Mouse (Mus musculus) forebrain, embryonic 10.5 days (tissue): ENCODE data around the gene Gjc1. TPM values are rescaled to one million over a fixed set of nuclear protein-coding genes. Genes with fewer than 3 reads are reported as not detected.

Source experiments
- DNase-seq: peaks from one replicate; pipeline ENCODE4 v3.0.0-alpha.2; 2017; ENCODE audit warnings: low spot score; ENCODE audit errors: extremely low spot score
- H3K27ac ChIP-seq: fragments of 300-500 bp; sonication (generic); 2 replicates; pipeline ENCODE4 v1.5.1; 2016; ENCODE audit warnings: mild to moderate bottlenecking
- H3K27me3 ChIP-seq: fragments of 300-500 bp; sonication (generic); 2 replicates; pipeline ENCODE4 v1.6.1; 2016; ENCODE audit warnings: mild to moderate bottlenecking; ENCODE audit not compliant: poor library complexity, severe bottlenecking
- H3K36me3 ChIP-seq: fragments of 300-500 bp; sonication (generic); replicated peaks from 2 replicates; pipeline ENCODE4 v1.6.1; 2016; ENCODE audit warnings: mild to moderate bottlenecking, moderate library complexity
- H3K4me1 ChIP-seq: fragments of 300-500 bp; sonication (generic); 2 replicates; pipeline ENCODE4 v1.6.1; 2016
- H3K4me3 ChIP-seq: fragments of 300-500 bp; sonication (generic); 2 replicates; pipeline ENCODE4 v1.5.1; 2016; ENCODE audit warnings: mild to moderate bottlenecking, moderate library complexity
- H3K9me3 ChIP-seq: fragments of 300-500 bp; sonication (generic); 2 replicates; pipeline ENCODE4 v1.6.1; 2016; ENCODE audit warnings: mild to moderate bottlenecking, moderate library complexity
- WGBS: fragments of 180-500 bp; shearing (Covaris S2); methylation state at CpG from one replicate; pipeline ENCODE4 v1.1.7; 2016; 5-methylcytosine and 5-hydroxymethylcytosine counted together
- polyA plus RNA-seq: library from polyadenylated mRNA; unstranded; fragments of >200 nt; fragmentation: Nextera tagmentation; extraction: Ambion mirVana; gene quantifications from 2 replicates; pipeline ENCODE4 v1.2.1, GENCODE M21; 2016

The Gjc1 gene
- polyA plus RNA-seq, 1 experiment from 2014 or later, result 87.4 TPM

DNA sequence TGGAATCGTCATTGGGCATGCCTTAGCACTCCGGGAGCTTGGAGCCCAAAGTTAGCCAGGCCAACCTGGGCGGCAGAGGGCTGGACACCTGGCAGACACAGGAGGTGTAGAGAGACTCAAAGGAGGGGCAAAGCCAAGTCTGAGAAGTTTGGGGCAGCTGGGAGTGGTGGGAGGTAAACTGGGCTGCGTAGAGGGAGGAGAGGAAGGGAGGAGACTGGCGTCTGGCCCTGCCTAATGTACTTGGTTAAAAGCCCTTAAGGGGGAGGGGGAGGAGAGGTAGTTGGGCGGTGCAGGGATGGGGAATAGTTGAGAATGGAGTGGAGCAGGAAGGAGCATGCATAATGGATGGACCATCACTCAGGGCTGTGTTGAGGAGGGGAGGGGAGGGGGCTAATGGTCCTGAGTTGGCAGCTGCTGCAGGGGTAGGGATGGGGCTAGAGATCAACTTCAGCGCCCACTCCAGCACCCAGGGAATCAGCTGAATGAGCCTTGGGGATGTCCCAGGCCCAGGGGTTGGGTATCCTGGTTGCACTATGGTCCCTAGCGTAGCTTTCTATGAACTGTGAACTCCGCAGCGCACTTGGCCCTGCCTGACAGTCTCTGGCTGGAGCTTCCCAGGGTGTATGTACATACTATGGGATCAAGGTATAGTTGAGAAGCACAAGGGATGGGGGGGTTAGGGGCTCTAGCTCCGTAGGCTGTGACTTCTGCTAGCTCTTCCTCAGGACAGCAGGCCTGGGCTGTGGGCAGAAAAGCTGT, 56.3 kb downstream of the Gjc1 start:
- Histone ChIP-seq H3K27ac (no peak overlapping the region), H3K27me3 (peaks cover 60% of the 10 kb centered on the region), H3K4me1 (peaks cover 46% of the 10 kb centered on the region), H3K36me3 (no peaks in the 10 kb centered on the region), H3K9me3 (no peaks in the 10 kb centered on the region), H3K4me3 (peak overlapping the region; percentile 4; the same call in 1 of the 2 replicates)
- 56% methylated on average over 11 of the region's 11 CpGs for WGBS
- DNase-seq, result no peak

DNA sequence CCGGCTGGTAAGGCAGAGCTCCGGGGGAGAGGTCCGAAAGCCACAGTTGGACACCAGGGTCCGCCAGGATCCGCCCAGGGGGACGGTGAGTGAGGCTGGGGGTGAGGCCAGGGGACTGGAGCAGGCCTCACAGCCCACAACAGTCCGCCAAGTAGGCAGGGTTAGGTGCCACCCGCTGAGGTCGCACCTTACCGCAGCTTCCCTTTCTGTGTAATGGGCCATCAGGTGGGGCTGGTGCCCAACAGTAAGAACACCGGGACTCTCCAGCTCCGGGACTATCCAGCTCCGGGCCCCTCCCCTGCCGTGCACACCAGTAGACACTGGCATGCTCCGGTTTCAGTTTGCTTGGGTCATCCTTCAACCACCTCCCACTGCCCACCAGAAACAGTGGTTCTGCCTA, 57.3 kb downstream of the Gjc1 start:
- no peak for DNase-seq
- Histone ChIP-seq H3K27ac (peak overlapping the region; percentile 85), H3K4me1 (peaks cover 37% of the 10 kb centered on the region)

DNA sequence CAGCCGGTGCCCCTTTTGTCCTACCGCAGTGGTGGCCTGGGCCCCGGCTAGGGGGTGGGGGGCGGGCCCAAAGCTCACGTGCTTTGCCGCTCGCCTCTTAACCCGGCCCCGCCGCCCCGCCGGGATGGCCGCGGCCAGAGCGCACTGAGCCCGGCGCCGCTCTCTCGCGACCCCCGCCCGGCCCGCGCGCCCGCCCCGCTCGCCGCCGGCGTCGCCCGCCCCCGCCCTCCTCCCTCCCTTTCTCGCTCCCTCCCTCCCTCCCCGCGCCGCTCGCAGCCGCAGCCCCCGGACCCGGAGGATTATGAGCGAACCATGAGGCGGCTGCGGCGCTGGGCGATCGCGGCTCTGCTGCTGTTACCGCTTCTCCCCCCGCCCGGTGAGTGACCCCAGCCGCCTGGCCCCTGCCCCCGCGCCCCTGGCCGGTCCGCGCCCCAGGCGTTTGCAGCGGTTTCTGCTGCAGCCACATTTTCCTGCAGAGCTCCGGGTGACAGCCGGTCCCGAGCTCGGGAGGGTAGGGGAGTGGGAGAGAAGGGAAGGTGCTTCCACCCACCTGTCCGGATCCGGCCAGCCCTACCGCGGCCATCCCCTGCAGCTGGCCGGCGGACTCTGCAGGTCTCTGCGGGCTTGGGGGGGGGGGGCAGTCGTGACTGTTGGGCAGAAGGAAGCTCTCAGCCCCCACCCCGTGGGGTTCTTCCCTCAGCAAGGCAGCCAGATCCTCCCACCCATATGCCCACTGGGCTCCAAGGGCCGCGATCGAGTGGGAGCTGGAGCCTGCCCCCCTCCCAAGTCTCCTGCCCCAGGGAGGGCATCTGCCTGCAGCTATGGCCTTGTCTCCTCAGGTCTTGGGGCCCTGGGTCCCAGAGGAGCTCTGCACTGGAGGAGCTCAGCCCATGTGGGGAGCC, 57.9 kb downstream of the Gjc1 start, which contains the start of gene Adam11:
Gene Adam11 (plus strand): TSS at position 131 of the 902 bp plus-strand sequence.
- Histone ChIP-seq H3K4me3 (peak within 1 kb of the TSS; percentile 81), H3K4me1 (peaks cover 33% of the 10 kb centered on the region), H3K36me3 (no peaks in the 10 kb centered on the region), H3K27me3 (peaks cover 67% of the 10 kb centered on the region), H3K27ac (peak within 1 kb of the TSS; percentile 85), H3K9me3 (no peaks in the 10 kb centered on the region)
- 1% methylated on average over 73 of the region's 76 CpGs for WGBS
- no peak for DNase-seq

More for the DNA sequence above, 57.3 kb downstream of the Gjc1 start:
- H3K36me3 ChIP-seq, result no peaks in the 10 kb centered on the region
- peak overlapping the region; percentile 81 for H3K4me3 ChIP-seq
- peaks cover 67% of the 10 kb centered on the region for H3K27me3 ChIP-seq
- no peaks in the 10 kb centered on the region for H3K9me3 ChIP-seq
- 7% methylated on average over 15 of the region's 15 CpGs for WGBS

DNA sequence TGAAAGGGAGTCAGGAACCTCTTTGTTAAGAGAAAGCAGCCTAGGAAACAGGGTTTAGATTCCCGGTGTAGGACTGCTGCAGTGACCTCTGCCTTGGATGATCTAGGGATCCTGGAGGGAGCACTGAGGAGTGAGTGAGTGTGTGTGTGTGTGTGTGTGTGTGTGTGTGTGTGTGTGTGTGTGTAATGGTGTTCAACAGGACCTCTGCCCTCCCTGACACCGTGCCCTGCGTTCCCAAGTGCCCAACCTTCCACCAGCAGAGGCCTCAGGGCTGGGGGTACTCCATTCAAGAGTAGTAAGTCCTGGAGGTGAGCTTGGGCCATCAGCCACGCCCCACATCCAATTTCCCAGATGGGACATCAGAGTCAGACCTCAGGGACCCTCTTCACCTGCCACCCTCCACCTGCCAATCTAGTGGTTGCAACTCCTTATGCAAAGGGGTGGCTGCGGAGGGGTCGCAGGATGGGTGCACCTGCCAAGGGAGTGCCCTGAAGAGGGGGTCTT, 58.6 kb downstream of the Gjc1 start:
- WGBS, result 7% methylated on average over 6 of the region's 6 CpGs
- H3K9me3 ChIP-seq, result no peaks in the 10 kb centered on the region
- DNase-seq, result no peak
- peaks cover 67% of the 10 kb centered on the region for H3K27me3 ChIP-seq
- H3K27ac ChIP-seq, result peak overlapping the region; percentile 85
- H3K4me1 ChIP-seq, result peaks cover 33% of the 10 kb centered on the region
- peak overlapping the region; percentile 81 for H3K4me3 ChIP-seq
- no peaks in the 10 kb centered on the region for H3K36me3 ChIP-seq

DNA sequence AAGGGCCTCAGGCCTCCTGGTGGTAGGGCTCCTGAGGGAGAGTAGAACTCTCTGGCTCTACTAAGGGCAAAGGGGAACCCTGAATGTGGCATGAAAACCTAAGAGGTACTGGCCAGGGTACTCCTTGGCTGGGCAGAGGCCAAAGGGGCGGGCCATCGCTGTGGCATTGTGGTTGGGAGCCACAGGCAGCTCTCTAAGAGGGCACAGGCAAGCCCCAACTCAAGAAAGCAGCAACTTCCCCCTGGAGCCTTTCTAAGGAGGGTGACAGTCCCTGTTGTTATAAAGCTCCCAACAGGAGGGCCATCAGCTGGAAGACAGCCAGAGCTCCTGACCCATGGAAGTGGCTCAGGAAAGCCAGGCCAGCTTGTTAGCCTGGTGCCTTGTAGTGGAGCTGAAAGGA, 60.5 kb downstream of the Gjc1 start:
- H3K9me3 ChIP-seq, result no peaks in the 10 kb centered on the region
- 82% methylated on average over 2 of the region's 2 CpGs for WGBS
- H3K4me1 ChIP-seq, result peaks cover 46% of the 10 kb centered on the region
- DNase-seq, result no peak
- no peak overlapping the region for H3K4me3 ChIP-seq
- no peak overlapping the region for H3K27ac ChIP-seq
- no peaks in the 10 kb centered on the region for H3K36me3 ChIP-seq
- H3K27me3 ChIP-seq, result peaks cover 61% of the 10 kb centered on the region

DNA sequence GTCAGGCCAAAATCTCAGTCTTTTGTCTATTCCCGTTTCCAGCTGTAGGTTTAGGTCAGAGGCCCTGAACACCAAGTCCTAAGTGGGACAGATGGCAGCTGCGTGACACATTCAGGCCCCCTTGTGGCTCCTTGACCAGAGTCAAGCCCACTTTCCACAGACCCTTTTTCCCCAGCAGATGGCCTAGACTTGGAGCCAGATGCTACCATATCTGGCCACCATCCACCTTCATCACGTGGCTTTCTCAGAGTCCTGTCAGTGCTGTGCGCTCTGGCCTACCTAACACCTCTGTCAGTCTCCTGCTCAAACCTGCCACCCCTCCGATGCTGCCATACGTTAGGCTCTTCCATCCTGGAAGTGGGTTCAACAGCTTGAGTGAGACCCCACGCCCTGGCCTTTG, 64.1 kb downstream of the Gjc1 start:
- no peak for DNase-seq
- Histone ChIP-seq H3K4me1 (peaks cover 33% of the 10 kb centered on the region), H3K27me3 (peaks cover 38% of the 10 kb centered on the region), H3K36me3 (no peaks in the 10 kb centered on the region), H3K27ac (peak overlapping the region; percentile 81; the same call in 1 of the 2 replicates), H3K4me3 (no peak overlapping the region), H3K9me3 (no peaks in the 10 kb centered on the region)
- WGBS, result 81% methylated on average over 7 of the region's 7 CpGs

DNA sequence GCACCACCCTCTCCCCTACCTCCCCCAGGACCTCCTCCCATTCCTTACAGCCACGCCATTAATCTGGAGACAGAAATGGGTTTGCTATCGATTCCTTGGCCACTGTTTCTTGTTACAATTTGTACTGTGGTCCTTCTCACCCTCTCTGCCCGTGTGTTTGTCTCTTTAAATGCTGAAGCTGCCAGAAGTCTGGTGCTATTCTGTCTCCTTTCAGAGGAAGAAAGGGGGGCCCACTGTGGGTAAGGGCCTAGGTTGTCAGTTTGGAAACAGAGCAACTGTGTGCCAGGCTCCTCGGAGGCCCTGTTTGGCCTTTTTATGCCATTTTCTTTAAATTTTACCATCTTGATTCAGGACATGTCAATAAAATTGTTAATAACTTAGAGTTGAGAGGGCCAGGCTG, 65.1 kb downstream of the Gjc1 start:
- peak overlapping the region; percentile 17; the same call in 1 of the 2 replicates for H3K4me3 ChIP-seq
- peak overlapping the region; percentile 81 for H3K27ac ChIP-seq
- 64% methylated on average over 4 of the region's 4 CpGs for WGBS
- DNase-seq, result no peak
- H3K4me1 ChIP-seq, result peaks cover 41% of the 10 kb centered on the region
- no peaks in the 10 kb centered on the region for H3K9me3 ChIP-seq
- H3K27me3 ChIP-seq, result peaks cover 28% of the 10 kb centered on the region
- no peaks in the 10 kb centered on the region for H3K36me3 ChIP-seq

DNA sequence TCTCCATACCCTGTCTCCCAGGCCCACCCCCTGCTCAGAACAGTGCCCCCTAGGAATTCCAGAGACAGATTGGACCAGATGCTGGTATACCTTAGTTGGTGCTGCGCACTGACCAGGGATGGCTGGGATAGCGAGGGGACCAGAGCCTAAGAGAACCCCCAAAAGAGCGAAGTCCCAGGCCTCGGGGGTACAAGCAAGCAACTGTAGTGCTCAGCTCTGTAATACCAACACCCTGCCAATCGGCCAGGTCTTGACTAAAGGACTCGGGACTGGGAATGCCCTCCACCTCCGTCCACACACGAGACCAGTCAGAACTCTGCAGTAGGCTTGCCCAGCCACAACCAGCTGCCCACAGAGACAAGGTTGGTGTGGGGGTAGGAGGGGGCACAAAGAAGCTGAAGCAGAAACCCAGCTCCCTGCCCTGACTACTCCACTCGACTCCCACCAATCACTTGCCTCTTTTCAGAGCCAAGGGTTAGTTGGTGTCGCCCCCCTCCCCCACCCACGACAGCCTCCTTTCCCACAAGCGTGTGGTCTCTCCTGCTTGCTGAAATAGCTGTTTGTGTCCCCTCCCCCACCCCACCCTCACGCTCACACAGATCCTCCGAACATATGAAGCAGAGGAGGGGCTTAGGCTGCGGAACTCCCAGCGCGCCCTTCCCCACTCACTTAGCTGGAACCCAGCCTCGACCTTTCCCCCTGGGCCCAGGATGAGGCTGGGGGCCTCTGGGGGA, 65.7 kb downstream of the Gjc1 start:
- no peak for DNase-seq
- WGBS, result 55% methylated on average over 18 of the region's 18 CpGs
- Histone ChIP-seq H3K27ac (peak overlapping the region; percentile 81), H3K27me3 (peaks cover 21% of the 10 kb centered on the region), H3K4me1 (peaks cover 41% of the 10 kb centered on the region), H3K9me3 (no peaks in the 10 kb centered on the region), H3K4me3 (peak overlapping the region; percentile 17; the same call in 1 of the 2 replicates), H3K36me3 (no peaks in the 10 kb centered on the region)

DNA sequence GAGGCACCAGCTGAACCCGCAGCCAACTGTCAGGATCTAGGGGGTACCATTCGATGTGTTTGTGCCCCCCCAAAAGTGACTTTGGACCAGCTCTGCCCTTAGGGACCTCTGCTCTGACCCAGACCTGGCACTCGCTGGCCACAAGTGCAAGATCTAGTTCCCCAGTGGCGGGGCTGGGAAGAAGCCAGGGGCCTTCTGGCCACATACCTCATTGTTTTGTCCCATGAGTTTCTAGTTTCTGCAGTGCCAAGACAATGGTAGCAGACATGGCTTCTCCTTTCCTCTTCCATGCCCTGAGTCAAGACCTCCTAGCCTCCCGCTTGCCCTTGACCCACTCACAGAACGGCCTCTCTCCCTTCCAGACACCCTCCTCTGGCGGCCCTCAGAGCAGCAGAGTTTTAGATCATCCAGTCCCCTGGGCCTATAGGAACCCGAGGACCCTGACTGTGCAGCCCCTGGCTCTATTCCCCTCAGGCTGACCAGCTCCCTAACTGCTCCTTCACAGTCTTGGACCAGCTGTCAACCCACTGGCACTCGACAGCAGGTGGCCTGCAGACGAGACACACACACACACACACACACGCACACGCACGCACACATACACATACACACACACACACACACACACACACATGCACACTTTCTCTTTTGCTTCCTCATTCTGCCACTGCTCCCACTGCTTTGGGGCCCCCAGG, 66.5 kb downstream of the Gjc1 start:
- DNase-seq, result no peak
- H3K27me3 ChIP-seq, result peaks cover 19% of the 10 kb centered on the region
- H3K27ac ChIP-seq, result peak overlapping the region; percentile 81; the same call in 1 of the 2 replicates
- peaks cover 41% of the 10 kb centered on the region for H3K4me1 ChIP-seq
- no peaks in the 10 kb centered on the region for H3K36me3 ChIP-seq
- 72% methylated on average over 13 of the region's 13 CpGs for WGBS
- H3K4me3 ChIP-seq, result no peak overlapping the region
- H3K9me3 ChIP-seq, result no peaks in the 10 kb centered on the region

DNA sequence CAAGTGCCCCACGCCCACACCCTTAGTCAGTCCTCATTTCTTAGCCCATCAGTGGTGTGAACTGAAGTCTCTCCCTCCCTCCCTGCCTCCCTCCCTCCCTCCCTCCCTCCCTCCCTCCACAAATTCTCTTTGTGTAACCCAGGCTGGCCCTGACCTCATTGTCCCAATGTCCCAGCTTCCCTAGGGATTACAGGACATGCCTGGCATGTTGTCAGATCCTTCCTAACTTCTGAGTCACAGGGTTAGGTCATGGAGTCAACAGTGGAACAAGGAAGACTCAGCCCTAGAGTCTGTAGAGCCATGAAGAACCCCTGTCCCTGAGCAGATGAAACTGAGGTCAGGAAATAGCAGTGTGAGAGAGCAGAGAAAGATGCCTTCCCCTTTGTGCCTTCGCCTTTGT, 69.8 kb downstream of the Gjc1 start:
- H3K4me3 ChIP-seq, result no peak overlapping the region
- H3K9me3 ChIP-seq, result no peaks in the 10 kb centered on the region
- H3K27me3 ChIP-seq, result peaks cover 13% of the 10 kb centered on the region
- 0 out of 2 replicates have a peak overlapping the region, but pooled peaks have one; percentile 12 for H3K27ac ChIP-seq
- no peaks in the 10 kb centered on the region for H3K36me3 ChIP-seq
- H3K4me1 ChIP-seq, result peaks cover 32% of the 10 kb centered on the region
- no peak for DNase-seq
- WGBS, result 89% methylated on average over 2 of the region's 2 CpGs
